Mouse (Mus musculus): ENCODE measurements around the gene Susd1. TPM values are rescaled to one million over a fixed set of nuclear protein-coding genes. Genes with fewer than 3 reads are reported as not detected.

Gene Susd1
- polyA plus RNA-seq, 1 experiment, result 3.3 TPM

DNA sequence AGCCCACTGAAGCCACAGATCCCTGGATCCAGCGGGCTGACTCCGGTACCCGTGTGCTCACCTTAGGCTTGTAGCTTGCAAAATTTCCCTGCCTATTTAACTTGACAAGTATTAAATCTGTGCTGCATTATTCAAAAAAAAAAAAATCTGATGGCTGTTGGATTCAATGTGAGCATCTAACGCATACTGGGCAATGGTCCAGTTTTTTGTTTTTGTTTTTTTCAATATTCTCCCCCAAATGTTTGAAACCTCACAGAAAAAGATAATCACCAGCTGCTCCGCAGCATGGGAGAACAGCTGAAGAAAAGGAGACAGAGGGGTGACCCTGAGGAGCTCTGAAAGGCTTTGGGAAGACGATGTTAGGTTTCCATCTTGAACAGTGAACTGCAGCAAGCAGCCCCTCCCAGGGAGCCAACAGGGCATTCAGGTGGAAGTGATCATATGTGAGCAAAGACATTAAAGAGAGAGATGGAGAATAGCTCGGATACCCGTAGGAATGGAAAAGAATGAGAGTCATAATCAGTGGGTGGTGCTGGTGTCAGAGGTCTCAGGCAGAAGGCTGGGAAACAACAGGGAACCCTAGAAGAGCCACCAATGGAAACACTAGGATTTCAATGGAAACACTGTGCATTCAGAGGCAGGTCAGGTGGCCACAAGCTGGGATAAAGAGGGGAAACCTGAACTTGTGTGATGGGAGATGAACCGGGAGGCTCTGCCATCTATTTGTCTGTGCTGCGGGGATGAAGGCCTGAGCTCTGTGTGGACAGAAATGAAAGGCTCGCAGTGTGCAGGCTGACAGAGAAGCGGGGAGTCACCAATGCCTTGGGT is 117.0 kb downstream of the Susd1 start:
- H3K27me3 ChIP-seq (replicated peaks), result no peaks in the 10 kb centered on the region
- peaks cover 93% of the 10 kb centered on the region for H3K36me3 ChIP-seq (replicated peaks; ENCODE audit: low read length)
- H3K4me3 ChIP-seq (replicated peaks), result no peak overlapping the region
- H3K4me1 ChIP-seq, result peaks cover 21% of the 10 kb centered on the region
- H3K9me3 ChIP-seq, result no peaks in the 10 kb centered on the region
- TF ChIP-seq FLI1 (IDR thresholded peaks at IDR 0.05; ENCODE audit: low read length) (no peak), GATA1 (IDR thresholded peaks at IDR 0.05; ENCODE audit: borderline replicate concordance, low read length) (no peak)

GRCm38 (mm10) chr4:59319136-59319941 is 119.1 kb downstream of the Susd1 start:
- Histone ChIP-seq H3K4me1 (peaks cover 29% of the 10 kb centered on the region), H3K9me3 (no peaks in the 10 kb centered on the region), H3K27me3 (replicated peaks) (no peaks in the 10 kb centered on the region), H3K36me3 (replicated peaks; ENCODE audit: low read length) (peaks cover 98% of the 10 kb centered on the region), H3K4me3 (replicated peaks) (no peak overlapping the region)
- TF ChIP-seq FLI1 (IDR thresholded peaks at IDR 0.05; ENCODE audit: low read length), result no peak
- TF ChIP-seq GATA1 (IDR thresholded peaks at IDR 0.05; ENCODE audit: borderline replicate concordance, low read length), result no peak

GRCm38 (mm10) chr4:59318602-59319001 is 119.8 kb downstream of the Susd1 start:
- peaks cover 22% of the 10 kb centered on the region for H3K4me1 ChIP-seq
- no peaks in the 10 kb centered on the region for H3K27me3 ChIP-seq (replicated peaks)
- no peaks in the 10 kb centered on the region for H3K9me3 ChIP-seq
- TF ChIP-seq FLI1 (IDR thresholded peaks at IDR 0.05; ENCODE audit: low read length) (no peak), GATA1 (IDR thresholded peaks at IDR 0.05; ENCODE audit: borderline replicate concordance, low read length) (no peak)
- peaks cover 97% of the 10 kb centered on the region for H3K36me3 ChIP-seq (replicated peaks; ENCODE audit: low read length)
- no peak overlapping the region for H3K4me3 ChIP-seq (replicated peaks)

DNA sequence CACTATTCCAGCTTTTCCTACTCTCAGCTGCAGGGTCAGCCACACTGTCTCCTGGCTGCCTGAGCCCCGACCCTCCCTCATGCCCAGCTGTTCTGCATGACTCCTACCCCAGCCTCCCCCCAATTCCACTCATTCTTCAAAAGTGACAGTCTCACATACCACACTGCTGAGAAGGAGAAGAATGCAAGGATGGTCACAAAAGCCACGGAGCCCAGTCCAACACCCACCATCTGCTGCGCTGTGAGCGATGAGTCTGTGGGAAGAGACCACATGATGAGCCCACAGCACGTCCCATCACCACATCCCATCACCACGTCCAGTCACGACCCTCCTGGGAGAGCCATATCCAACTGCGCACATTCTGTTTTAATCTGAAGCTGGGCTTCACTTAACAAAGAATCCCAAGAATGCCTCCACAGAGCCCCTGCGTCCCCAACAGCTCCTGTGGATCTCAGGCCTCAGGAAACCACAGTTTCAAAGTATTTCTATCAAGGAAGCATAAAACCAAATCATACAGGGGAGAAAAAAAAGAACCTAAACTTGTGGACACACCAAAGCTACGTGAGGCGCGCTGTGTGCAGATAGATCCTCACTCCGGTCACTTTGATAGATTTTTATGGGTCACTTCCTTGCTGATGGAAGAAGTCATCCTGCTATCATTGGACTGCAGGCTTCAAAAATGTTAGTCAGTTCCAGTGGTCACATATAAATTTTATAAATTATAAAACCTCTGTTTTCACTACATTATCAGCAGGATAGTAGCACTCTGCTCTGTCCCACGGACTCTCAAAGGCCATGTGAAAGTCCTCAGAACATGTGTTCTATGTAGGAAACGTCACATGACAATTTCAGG is 122.7 kb downstream of the Susd1 start:
- TF ChIP-seq FLI1 (IDR thresholded peaks at IDR 0.05; ENCODE audit: low read length), result no peak
- no peak for TF ChIP-seq GATA1 (IDR thresholded peaks at IDR 0.05; ENCODE audit: borderline replicate concordance, low read length)
- peaks cover 87% of the 10 kb centered on the region for H3K36me3 ChIP-seq (replicated peaks; ENCODE audit: low read length)
- no peaks in the 10 kb centered on the region for H3K27me3 ChIP-seq (replicated peaks)
- no peak overlapping the region for H3K4me3 ChIP-seq (replicated peaks)
- H3K4me1 ChIP-seq, result peaks cover 15% of the 10 kb centered on the region
- H3K9me3 ChIP-seq, result no peaks in the 10 kb centered on the region

- H3K36me3 ChIP-seq (replicated peaks; ENCODE audit: low read length), result peaks cover 85% of the 10 kb centered on the region
- H3K27me3 ChIP-seq (replicated peaks), result no peaks in the 10 kb centered on the region
- TF ChIP-seq FLI1 (IDR thresholded peaks at IDR 0.05; ENCODE audit: low read length) (no peak), GATA1 (IDR thresholded peaks at IDR 0.05; ENCODE audit: borderline replicate concordance, low read length) (no peak)
- H3K4me3 ChIP-seq (replicated peaks), result no peak overlapping the region
- peaks cover 15% of the 10 kb centered on the region for H3K4me1 ChIP-seq
- no peaks in the 10 kb centered on the region for H3K9me3 ChIP-seq
Measured at GRCm38 (mm10) chr4:59314939-59315552, 123.4 kb downstream of the Susd1 start.

- peaks cover 80% of the 10 kb centered on the region for H3K36me3 ChIP-seq (replicated peaks; ENCODE audit: low read length)
- no peak for TF ChIP-seq FLI1 (IDR thresholded peaks at IDR 0.05; ENCODE audit: low read length)
Measured at GRCm38 (mm10) chr4:59312945-59313344, 125.5 kb downstream of the Susd1 start.

GRCm38 (mm10) chr4:59310590-59310989 is 127.8 kb downstream of the Susd1 start:
- Histone ChIP-seq H3K9me3 (no peaks in the 10 kb centered on the region), H3K36me3 (replicated peaks; ENCODE audit: low read length) (peaks cover 60% of the 10 kb centered on the region), H3K4me1 (peaks cover 6% of the 10 kb centered on the region), H3K4me3 (replicated peaks) (no peak overlapping the region), H3K27me3 (replicated peaks) (no peaks in the 10 kb centered on the region)
- no peak for TF ChIP-seq GATA1 (IDR thresholded peaks at IDR 0.05; ENCODE audit: borderline replicate concordance, low read length)

More at GRCm38 (mm10) chr4:59312945-59313344, 125.5 kb downstream of the Susd1 start:
- H3K27me3 ChIP-seq (replicated peaks), result no peaks in the 10 kb centered on the region
- no peaks in the 10 kb centered on the region for H3K9me3 ChIP-seq
- H3K4me1 ChIP-seq, result peaks cover 15% of the 10 kb centered on the region
- H3K4me3 ChIP-seq (replicated peaks), result no peak overlapping the region

GRCm38 (mm10) chr4:59307841-59308589 is 130.4 kb downstream of the Susd1 start:
- Histone ChIP-seq H3K36me3 (replicated peaks; ENCODE audit: low read length) (peaks cover 37% of the 10 kb centered on the region), H3K4me3 (replicated peaks) (no peak overlapping the region), H3K27me3 (replicated peaks) (no peaks in the 10 kb centered on the region), H3K9me3 (no peaks in the 10 kb centered on the region), H3K4me1 (no peaks in the 10 kb centered on the region; the same call in 1 of the 2 replicates)
- TF ChIP-seq FLI1 (IDR thresholded peaks at IDR 0.05; ENCODE audit: low read length) (no peak), GATA1 (IDR thresholded peaks at IDR 0.05; ENCODE audit: borderline replicate concordance, low read length) (no peak)
